Mouse (Mus musculus) neural tube, embryonic 11.5 days (tissue): ENCODE measurements around the gene Clmp. TPM values are rescaled to one million over a fixed set of nuclear protein-coding genes. Genes with fewer than 3 reads are reported as not detected.
"Not testable (repeated sequence)": the region's sequence is repeated elsewhere in the genome, so short reads cannot be mapped to it uniquely, and the experiment has no call there.

Experiments used
- ATAC-seq: fragments of 200-750 bp; cut with Nextera tagmentation; 2 replicates; pipeline ENCODE4 v1.8.0; 2017; ENCODE audit warnings: moderate number of reproducible peaks, mild to moderate bottlenecking, moderate TSS enrichment, moderate library complexity; ENCODE audit not compliant: insufficient read depth, low FRiP score, low TSS enrichment
- DNase-seq: peaks from one replicate; pipeline ENCODE4 v3.0.0-alpha.2; 2015; ENCODE audit warnings: low spot score
- H3K27ac ChIP-seq: fragments of 300-500 bp; sonication (generic); 2 replicates; pipeline ENCODE4 v1.5.1; 2014; ENCODE audit warnings: low read depth, mild to moderate bottlenecking, low read length
- H3K27me3 ChIP-seq: fragments of 300-500 bp; sonication (generic); 2 replicates; pipeline ENCODE4 v1.6.1; 2014; ENCODE audit warnings: mild to moderate bottlenecking, low read length, mixed read lengths; ENCODE audit not compliant: control insufficient read depth, insufficient read depth
- H3K36me3 ChIP-seq: fragments of 300-500 bp; sonication (generic); 2 replicates; pipeline ENCODE4 v1.6.1; 2014; ENCODE audit warnings: mild to moderate bottlenecking, low read length, moderate library complexity, mixed read lengths; ENCODE audit not compliant: control insufficient read depth, insufficient read depth
- H3K4me1 ChIP-seq: fragments of 300-500 bp; sonication (generic); 2 replicates; pipeline ENCODE4 v1.6.1; 2014; ENCODE audit warnings: low read length, mixed read lengths; ENCODE audit not compliant: control insufficient read depth, insufficient read depth
- H3K4me2 ChIP-seq: fragments of 300-500 bp; sonication (generic); 2 replicates; pipeline ENCODE4 v1.6.1; 2014; ENCODE audit warnings: low read depth, mild to moderate bottlenecking, moderate library complexity
- H3K4me3 ChIP-seq: fragments of 300-500 bp; sonication (generic); 2 replicates; pipeline ENCODE4 v1.5.1; 2014; ENCODE audit warnings: low read depth, low read length
- H3K9ac ChIP-seq: fragments of 300-500 bp; sonication (generic); 2 replicates; pipeline ENCODE4 v1.6.1; 2014; ENCODE audit warnings: mild to moderate bottlenecking, low read length
- H3K9me3 ChIP-seq: fragments of 300-500 bp; sonication (generic); 2 replicates; pipeline ENCODE4 v1.6.1; 2016; ENCODE audit warnings: low read length; ENCODE audit not compliant: control insufficient read depth
- WGBS: fragments of 180-500 bp; shearing (Covaris S2); extraction: QIAGEN DNeasy Blood & Tissue Kit; methylation state at CpG from one replicate; pipeline ENCODE4 v1.1.7; 2014; 5-methylcytosine and 5-hydroxymethylcytosine counted together
- polyA plus RNA-seq: library from polyadenylated mRNA; unstranded; fragments of >200 nt; fragmentation: Nextera tagmentation; extraction: Ambion mirVana; gene quantifications from 2 replicates; pipeline ENCODE4 v1.2.1, GENCODE M21; 2014

Clmp gene
- polyA plus RNA-seq, 1 experiment from 2014 or later: 46.9 TPM

DNA sequence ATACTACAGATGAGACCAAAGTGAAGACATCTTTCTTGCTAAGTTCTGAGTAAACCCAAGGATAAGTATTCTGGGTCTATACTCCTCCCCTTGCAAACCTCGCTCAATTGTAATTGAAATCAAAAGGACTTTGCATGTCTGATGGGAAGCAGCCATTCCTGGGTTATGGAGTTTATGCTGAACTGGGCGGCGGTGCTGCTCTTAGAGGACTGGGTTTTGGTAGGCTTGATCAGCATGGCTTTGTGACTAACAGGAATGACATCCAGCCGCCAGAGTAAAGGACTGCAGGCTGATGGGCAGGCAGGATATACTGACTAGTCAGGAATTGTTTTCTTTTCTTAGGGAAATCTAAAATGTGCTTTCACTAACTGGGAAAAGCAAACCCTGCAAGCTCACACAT lies 82.2 kb downstream of the Clmp start:
- H3K9me3 ChIP-seq: no peaks in the 10 kb centered on the region
- no peak overlapping the region for H3K9ac ChIP-seq
- ATAC-seq: no peak
- no peaks in the 10 kb centered on the region for H3K4me1 ChIP-seq
- no peak for DNase-seq
- H3K4me3 ChIP-seq: no peak overlapping the region
- no peaks in the 10 kb centered on the region for H3K27me3 ChIP-seq
- no peak overlapping the region for H3K27ac ChIP-seq
- H3K4me2 ChIP-seq: no peak overlapping the region
- no peaks in the 10 kb centered on the region; the same call in 1 of the 2 replicates for H3K36me3 ChIP-seq
- WGBS: 87% methylated on average over 4 of the region's 4 CpGs

DNA sequence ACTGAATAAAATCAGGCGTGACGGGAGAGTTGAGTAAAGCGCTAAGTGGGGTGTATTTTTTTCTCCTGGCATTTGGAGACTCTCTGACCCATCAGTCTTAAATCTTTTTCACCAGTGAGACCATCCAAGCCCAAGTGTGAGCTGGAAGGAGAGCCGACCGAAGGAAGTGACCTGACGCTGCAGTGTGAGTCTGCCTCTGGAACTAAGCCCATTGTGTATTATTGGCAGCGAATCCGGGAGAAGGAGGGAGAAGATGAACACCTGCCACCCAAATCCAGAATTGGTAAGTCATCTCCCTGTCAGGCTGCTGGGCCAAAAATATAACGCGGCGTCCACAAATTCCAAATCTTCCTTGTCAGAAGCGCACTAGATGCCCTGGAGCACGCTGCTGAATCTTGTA lies 86.5 kb downstream of the Clmp start:
- H3K4me2 ChIP-seq: no peak overlapping the region
- H3K27ac ChIP-seq: no peak overlapping the region
- WGBS: 79% methylated on average over 13 of the region's 13 CpGs
- no peaks in the 10 kb centered on the region for H3K4me1 ChIP-seq
- DNase-seq (no peak), ATAC-seq (no peak)
- no peak overlapping the region for H3K4me3 ChIP-seq
- H3K9me3 ChIP-seq: no peaks in the 10 kb centered on the region
- no peaks in the 10 kb centered on the region for H3K27me3 ChIP-seq
- H3K36me3 ChIP-seq: no peaks in the 10 kb centered on the region
- H3K9ac ChIP-seq: no peak overlapping the region

- 80% methylated on average over 6 of the region's 6 CpGs for WGBS
- not testable (repeated sequence) for DNase-seq, ATAC-seq
Measured at GRCm38 (mm10) chr9:40773142-40773541, 87.4 kb downstream of the Clmp start.

GRCm38 (mm10) chr9:40773869-40774268 lies 88.1 kb downstream of the Clmp start:
- ATAC-seq: no peak
- WGBS: 88% methylated on average over 4 of the region's 4 CpGs
- no peaks in the 10 kb centered on the region for H3K36me3 ChIP-seq

More at GRCm38 (mm10) chr9:40773142-40773541, 87.4 kb downstream of the Clmp start:
- not testable (repeated sequence) for H3K9me3 ChIP-seq, H3K4me2 ChIP-seq, H3K9ac ChIP-seq, H3K4me1 ChIP-seq, H3K27ac ChIP-seq, H3K4me3 ChIP-seq, H3K27me3 ChIP-seq, H3K36me3 ChIP-seq

GRCm38 (mm10) chr9:40776044-40776443 lies 90.3 kb downstream of the Clmp start:
- Histone ChIP-seq H3K4me1 (no peaks in the 10 kb centered on the region), H3K27me3 (no peaks in the 10 kb centered on the region), H3K4me2 (no peak overlapping the region), H3K27ac (no peak overlapping the region), H3K36me3 (no peaks in the 10 kb centered on the region), H3K9ac (no peak overlapping the region), H3K9me3 (no peaks in the 10 kb centered on the region), H3K4me3 (no peak overlapping the region)
- ATAC-seq (no peak), DNase-seq (no peak)
- WGBS: 75% methylated on average over 1 of the region's 1 CpGs

More at GRCm38 (mm10) chr9:40773869-40774268, 88.1 kb downstream of the Clmp start:
- Histone ChIP-seq H3K9ac (no peak overlapping the region), H3K27me3 (no peaks in the 10 kb centered on the region), H3K9me3 (no peaks in the 10 kb centered on the region), H3K4me3 (no peak overlapping the region), H3K27ac (no peak overlapping the region), H3K4me1 (no peaks in the 10 kb centered on the region), H3K4me2 (no peak overlapping the region)
- no peak for DNase-seq

DNA sequence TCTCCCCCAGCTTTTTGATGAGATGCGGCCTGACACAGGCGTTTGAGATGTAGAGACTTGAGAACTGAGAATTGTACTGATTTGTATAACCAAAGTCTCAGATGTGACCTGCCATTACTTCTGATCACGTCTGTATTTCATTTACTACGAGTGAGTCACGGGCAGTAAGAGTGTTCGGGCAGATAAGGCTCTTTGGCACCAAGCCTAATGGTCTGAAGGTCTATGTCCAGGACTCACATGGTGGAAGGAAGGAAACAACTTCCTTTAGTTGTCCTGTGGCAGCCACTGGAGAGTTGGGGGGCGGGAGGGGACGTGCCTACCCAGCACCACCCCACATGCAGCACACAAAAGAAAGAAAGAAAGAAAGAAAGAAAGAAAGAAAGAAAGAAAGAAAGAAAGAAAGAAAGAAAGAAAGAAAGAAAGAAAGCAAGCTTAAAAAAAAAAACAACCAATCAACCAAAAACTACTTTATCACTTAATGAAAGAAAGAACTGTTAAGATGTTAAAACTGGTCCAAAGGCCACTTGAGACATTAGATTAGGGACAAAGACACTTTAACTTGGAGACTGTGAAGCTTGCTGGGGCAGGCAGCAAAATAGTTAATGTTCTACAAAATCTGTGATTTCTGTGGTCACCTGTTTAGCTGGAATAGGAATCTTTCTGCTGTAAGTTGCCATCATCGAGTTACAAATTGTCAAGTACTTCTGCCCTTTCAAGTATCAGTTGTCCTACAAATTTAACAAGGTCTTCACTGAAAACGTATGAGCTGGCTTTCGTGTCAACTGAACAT lies 90.9 kb downstream of the Clmp start:
- WGBS: 79% methylated on average over 11 of the region's 11 CpGs

GRCm38 (mm10) chr9:40780111-40780510 lies 94.3 kb downstream of the Clmp start:
- ATAC-seq (no peak), DNase-seq (no peak)
- no peak overlapping the region for H3K27ac ChIP-seq
- H3K4me3 ChIP-seq: no peak overlapping the region
- H3K4me2 ChIP-seq: no peak overlapping the region
- no peaks in the 10 kb centered on the region for H3K27me3 ChIP-seq
- H3K9ac ChIP-seq: no peak overlapping the region
- no peaks in the 10 kb centered on the region for H3K9me3 ChIP-seq
- WGBS: 66% methylated on average over 3 of the region's 3 CpGs
- peaks cover 6% of the 10 kb centered on the region for H3K4me1 ChIP-seq
- H3K36me3 ChIP-seq: no peaks in the 10 kb centered on the region

More for the DNA sequence above, 90.9 kb downstream of the Clmp start:
- ATAC-seq (no peak), DNase-seq (no peak)
- Histone ChIP-seq H3K4me1 (no peaks in the 10 kb centered on the region), H3K9ac (no peak overlapping the region), H3K27ac (no peak overlapping the region), H3K36me3 (no peaks in the 10 kb centered on the region), H3K9me3 (no peaks in the 10 kb centered on the region), H3K4me2 (no peak overlapping the region), H3K27me3 (no peaks in the 10 kb centered on the region), H3K4me3 (no peak overlapping the region)

DNA sequence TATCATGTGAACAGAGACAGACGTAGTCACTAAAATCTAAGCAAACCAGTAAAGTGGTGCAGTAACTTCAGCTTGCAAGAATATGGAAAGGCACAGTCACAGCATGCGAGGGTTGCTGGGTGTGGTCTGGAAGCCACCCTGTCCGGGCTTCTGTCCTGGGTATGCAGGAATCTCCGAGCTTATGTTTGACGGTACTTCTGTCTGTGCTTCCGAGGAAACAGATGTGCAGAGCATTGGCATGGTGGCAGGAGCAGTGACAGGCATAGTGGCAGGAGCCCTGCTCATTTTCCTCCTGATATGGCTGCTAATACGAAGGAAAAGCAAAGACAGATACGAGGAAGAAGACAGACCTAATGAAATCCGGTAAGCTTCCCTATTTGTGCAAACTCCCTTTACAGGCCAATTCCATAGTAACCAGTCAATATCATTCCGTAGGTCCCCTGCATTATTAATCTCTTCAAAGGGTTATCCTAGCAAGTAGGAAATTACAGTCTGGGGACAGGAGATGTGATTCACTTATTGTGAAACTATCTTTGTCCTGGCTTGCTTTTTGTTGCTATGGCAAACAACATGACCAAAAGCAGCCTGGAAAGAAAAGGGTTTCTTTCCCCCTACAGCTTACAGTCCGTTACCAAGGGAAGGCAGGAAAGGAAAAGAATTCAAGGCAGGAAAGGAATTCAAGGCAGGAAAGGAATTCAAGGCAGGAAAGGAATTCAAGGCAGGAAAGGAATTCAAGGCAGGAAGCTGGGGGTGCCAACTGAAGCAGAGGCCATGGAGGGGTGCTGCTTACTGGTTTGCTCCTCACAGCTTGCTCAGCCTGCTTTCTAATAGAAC lies 95.3 kb downstream of the Clmp start:
- no peaks in the 10 kb centered on the region for H3K9me3 ChIP-seq
- H3K36me3 ChIP-seq: no peaks in the 10 kb centered on the region
- H3K27me3 ChIP-seq: no peaks in the 10 kb centered on the region
- 82% methylated on average over 11 of the region's 11 CpGs for WGBS
- no peak for ATAC-seq
- no peak overlapping the region for H3K9ac ChIP-seq
- DNase-seq: no peak
- H3K4me2 ChIP-seq: no peak overlapping the region
- H3K4me1 ChIP-seq: peaks cover 6% of the 10 kb centered on the region
- no peak overlapping the region for H3K4me3 ChIP-seq
- H3K27ac ChIP-seq: no peak overlapping the region
